Mouse (Mus musculus): ENCODE measurements at regions not wholly inside any gene's neighbourhood (a gene's known extent, or its start where the extent isn't known, plus 50 kb on each side); places are given as distances from the start of the nearest gene placed in this dataset.
A peak's percentile ranks its signal among the peaks of the same experiment; 100 is the strongest.

- Histone ChIP-seq H3K27ac (ENCODE audit: low read length) (no peak overlapping the region), H3K9me3 (replicated peaks; ENCODE audit: control insufficient read depth, low read length) (no peaks in the 10 kb centered on the region), H3K4me2 (ENCODE audit: low read depth, low read length) (no peak overlapping the region), H3K4me3 (replicated peaks; ENCODE audit: low read length) (no peak overlapping the region), H3K27me3 (ENCODE audit: control insufficient read depth, insufficient read depth, low read length) (no peaks in the 10 kb centered on the region), H3K36me3 (ENCODE audit: control insufficient read depth, insufficient read depth, low read length) (no peaks in the 10 kb centered on the region), H3K9ac (ENCODE audit: low read length) (no peak overlapping the region), H3K4me1 (ENCODE audit: control insufficient read depth, insufficient read depth, low read length) (0 out of 2 replicates have a peak, but pooled peaks cover 9% of the 10 kb centered on the region)
- WGBS, result 73% methylated on average over 9 of the region's 9 CpGs
- ATAC-seq (ENCODE audit: insufficient read depth, low FRiP score), result no peak
These were observed 68.6 kb downstream of the Tomm20 start for GRCm38 (mm10) chr8:126877039-126877365.

GRCm38 (mm10) chr8:126876300-126877038, 69.2 kb downstream of the Tomm20 start:
- WGBS, result 42% methylated on average over 9 of the region's 9 CpGs
- no peaks in the 10 kb centered on the region for H3K27me3 ChIP-seq (ENCODE audit: control insufficient read depth, insufficient read depth, low read length)

DNA sequence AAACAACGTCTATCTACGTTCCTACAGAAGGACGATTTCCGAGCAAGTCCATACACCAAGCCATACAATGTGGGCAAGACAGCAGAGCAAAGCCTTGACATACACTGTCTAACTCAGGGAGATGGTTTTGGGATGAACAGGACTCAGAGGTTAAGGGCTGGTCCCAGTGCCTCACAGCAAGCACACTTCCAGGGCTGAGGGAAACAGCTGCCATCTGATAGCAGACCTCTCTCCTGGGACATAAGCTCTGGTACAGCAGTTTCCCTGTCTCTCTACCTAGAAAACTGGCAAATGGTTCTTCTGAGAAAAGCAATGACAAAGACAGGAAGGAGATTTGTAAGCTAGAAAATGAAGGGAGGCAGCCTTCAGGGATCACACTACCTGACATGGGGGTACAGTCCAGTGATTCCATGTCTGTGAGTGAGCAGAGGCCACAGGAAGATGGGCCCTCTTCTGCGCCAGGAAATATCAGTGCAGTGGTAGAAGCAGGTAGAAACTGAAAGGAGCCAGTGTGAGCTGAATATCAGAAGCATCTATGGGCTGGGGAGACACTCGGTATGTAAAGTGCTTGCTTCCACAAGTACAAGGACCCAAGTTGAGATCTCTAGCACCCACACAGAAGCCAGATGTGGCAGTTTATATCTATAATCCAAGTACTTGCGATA, 70.0 kb downstream of the Tomm20 start:
- H3K36me3 ChIP-seq (ENCODE audit: control insufficient read depth, insufficient read depth, low read length), result no peaks in the 10 kb centered on the region
- no peaks in the 10 kb centered on the region for H3K9me3 ChIP-seq (replicated peaks; ENCODE audit: control insufficient read depth, low read length)
- no peaks in the 10 kb centered on the region for H3K27me3 ChIP-seq (ENCODE audit: control insufficient read depth, insufficient read depth, low read length)
- H3K4me1 ChIP-seq (ENCODE audit: control insufficient read depth, insufficient read depth, low read length), result 0 out of 2 replicates have a peak, but pooled peaks cover 9% of the 10 kb centered on the region
- H3K9ac ChIP-seq (ENCODE audit: low read length), result no peak overlapping the region
- H3K4me3 ChIP-seq (replicated peaks; ENCODE audit: low read length), result no peak overlapping the region
- H3K27ac ChIP-seq (ENCODE audit: low read length), result peak overlapping the region; percentile 8; the same call in 1 of the 2 replicates
- no peak overlapping the region for H3K4me2 ChIP-seq (ENCODE audit: low read depth, low read length)
- 81% methylated on average over 7 of the region's 7 CpGs for WGBS
- no peak for ATAC-seq (ENCODE audit: insufficient read depth, low FRiP score)

More at GRCm38 (mm10) chr8:126876300-126877038, 69.2 kb downstream of the Tomm20 start:
- Histone ChIP-seq H3K36me3 (ENCODE audit: control insufficient read depth, insufficient read depth, low read length) (no peaks in the 10 kb centered on the region), H3K4me3 (replicated peaks; ENCODE audit: low read length) (no peak overlapping the region), H3K9ac (ENCODE audit: low read length) (no peak overlapping the region), H3K4me1 (ENCODE audit: control insufficient read depth, insufficient read depth, low read length) (0 out of 2 replicates have a peak, but pooled peaks cover 9% of the 10 kb centered on the region), H3K27ac (ENCODE audit: low read length) (peak overlapping the region; percentile 13; the same call in 1 of the 2 replicates), H3K4me2 (ENCODE audit: low read depth, low read length) (no peak overlapping the region), H3K9me3 (replicated peaks; ENCODE audit: control insufficient read depth, low read length) (no peaks in the 10 kb centered on the region)
- ATAC-seq (ENCODE audit: insufficient read depth, low FRiP score), result peak; percentile 23; the same call in 1 of the 2 replicates

DNA sequence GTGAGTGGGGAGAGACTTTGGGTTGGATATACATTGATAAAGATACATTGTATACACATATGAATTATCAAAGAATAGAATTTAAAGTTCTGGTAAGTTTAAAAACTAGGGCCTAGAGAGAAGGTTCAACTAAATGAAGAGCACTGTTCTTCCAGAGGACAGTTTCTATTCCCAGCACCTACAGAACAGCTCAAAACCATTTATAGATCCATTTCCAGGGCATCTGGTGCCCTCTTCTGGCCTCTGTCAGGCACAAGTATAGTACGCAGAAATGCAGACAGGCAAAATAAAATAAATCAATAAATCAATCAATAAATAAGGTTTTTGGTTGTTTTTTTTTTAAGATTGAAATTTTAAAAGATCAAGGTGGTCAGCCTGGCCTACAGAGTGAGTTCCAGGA, 70.8 kb downstream of the Tomm20 start:
- Histone ChIP-seq H3K36me3 (ENCODE audit: control insufficient read depth, insufficient read depth, low read length) (no peaks in the 10 kb centered on the region), H3K27me3 (ENCODE audit: control insufficient read depth, insufficient read depth, low read length) (no peaks in the 10 kb centered on the region), H3K9me3 (replicated peaks; ENCODE audit: control insufficient read depth, low read length) (no peaks in the 10 kb centered on the region), H3K27ac (ENCODE audit: low read length) (no peak overlapping the region), H3K4me1 (ENCODE audit: control insufficient read depth, insufficient read depth, low read length) (0 out of 2 replicates have a peak, but pooled peaks cover 9% of the 10 kb centered on the region), H3K4me2 (ENCODE audit: low read depth, low read length) (no peak overlapping the region), H3K4me3 (replicated peaks; ENCODE audit: low read length) (no peak overlapping the region), H3K9ac (ENCODE audit: low read length) (no peak overlapping the region)
- WGBS, result 94% methylated on average over 1 of the region's 1 CpGs
- no peak for ATAC-seq (ENCODE audit: insufficient read depth, low FRiP score)

- no peak for ATAC-seq (ENCODE audit: insufficient read depth, low FRiP score)
- H3K9me3 ChIP-seq (replicated peaks; ENCODE audit: control insufficient read depth, low read length), result no peaks in the 10 kb centered on the region
- H3K27ac ChIP-seq (ENCODE audit: low read length), result no peak overlapping the region
- 0 out of 2 replicates have a peak, but pooled peaks cover 9% of the 10 kb centered on the region for H3K4me1 ChIP-seq (ENCODE audit: control insufficient read depth, insufficient read depth, low read length)
- no peaks in the 10 kb centered on the region for H3K27me3 ChIP-seq (ENCODE audit: control insufficient read depth, insufficient read depth, low read length)
- H3K4me3 ChIP-seq (replicated peaks; ENCODE audit: low read length), result no peak overlapping the region
- WGBS, result 62% methylated on average over 6 of the region's 6 CpGs
- H3K36me3 ChIP-seq (ENCODE audit: control insufficient read depth, insufficient read depth, low read length), result no peaks in the 10 kb centered on the region
- H3K4me2 ChIP-seq (ENCODE audit: low read depth, low read length), result no peak overlapping the region
- no peak overlapping the region for H3K9ac ChIP-seq (ENCODE audit: low read length)
These were observed 71.4 kb downstream of the Tomm20 start for GRCm38 (mm10) chr8:126874126-126874730.

GRCm38 (mm10) chr8:126873306-126873705, 72.3 kb downstream of the Tomm20 start:
- 51% methylated on average over 7 of the region's 7 CpGs for WGBS
- no peak overlapping the region for H3K9ac ChIP-seq (ENCODE audit: low read length)
- no peak overlapping the region for H3K4me3 ChIP-seq (replicated peaks; ENCODE audit: low read length)
- no peaks in the 10 kb centered on the region for H3K9me3 ChIP-seq (replicated peaks; ENCODE audit: control insufficient read depth, low read length)
- H3K4me2 ChIP-seq (ENCODE audit: low read depth, low read length), result no peak overlapping the region
- H3K27ac ChIP-seq (ENCODE audit: low read length), result no peak overlapping the region
- no peaks in the 10 kb centered on the region for H3K36me3 ChIP-seq (ENCODE audit: control insufficient read depth, insufficient read depth, low read length)
- no peaks in the 10 kb centered on the region for H3K27me3 ChIP-seq (ENCODE audit: control insufficient read depth, insufficient read depth, low read length)
- H3K4me1 ChIP-seq (ENCODE audit: control insufficient read depth, insufficient read depth, low read length), result 0 out of 2 replicates have a peak, but pooled peaks cover 9% of the 10 kb centered on the region
- no peak for ATAC-seq (ENCODE audit: insufficient read depth, low FRiP score)

DNA sequence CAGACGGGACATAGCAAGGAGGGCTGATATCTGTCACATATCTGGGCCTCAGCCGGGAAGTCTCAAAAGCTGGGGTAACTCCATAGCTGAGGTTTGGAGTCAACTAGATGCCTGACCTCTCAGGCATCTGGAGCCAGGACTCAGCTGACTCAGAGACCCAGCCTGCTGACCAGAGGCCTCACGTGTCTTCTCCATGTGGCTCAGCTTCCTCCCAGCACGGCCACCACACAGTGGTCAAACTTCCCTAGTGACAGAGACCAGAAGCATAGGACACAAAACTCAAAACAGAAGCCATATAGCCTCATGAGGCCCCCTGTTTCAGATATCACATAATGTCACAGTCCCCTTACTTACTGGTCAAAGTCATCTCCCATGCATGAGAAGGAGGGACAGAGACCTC, 73.1 kb downstream of the Tomm20 start:
- H3K27me3 ChIP-seq (ENCODE audit: control insufficient read depth, insufficient read depth, low read length), result no peaks in the 10 kb centered on the region
- no peaks in the 10 kb centered on the region for H3K36me3 ChIP-seq (ENCODE audit: control insufficient read depth, insufficient read depth, low read length)
- H3K4me2 ChIP-seq (ENCODE audit: low read depth, low read length), result no peak overlapping the region
- no peak overlapping the region for H3K4me3 ChIP-seq (replicated peaks; ENCODE audit: low read length)
- 78% methylated on average over 4 of the region's 4 CpGs for WGBS
- no peaks in the 10 kb centered on the region for H3K9me3 ChIP-seq (replicated peaks; ENCODE audit: control insufficient read depth, low read length)
- 0 out of 2 replicates have a peak, but pooled peaks cover 9% of the 10 kb centered on the region for H3K4me1 ChIP-seq (ENCODE audit: control insufficient read depth, insufficient read depth, low read length)
- H3K9ac ChIP-seq (ENCODE audit: low read length), result no peak overlapping the region
- ATAC-seq (ENCODE audit: insufficient read depth, low FRiP score), result no peak
- H3K27ac ChIP-seq (ENCODE audit: low read length), result no peak overlapping the region

GRCm38 (mm10) chr8:126872133-126872532, 73.5 kb downstream of the Tomm20 start:
- 0 out of 2 replicates have a peak, but pooled peaks cover 9% of the 10 kb centered on the region for H3K4me1 ChIP-seq (ENCODE audit: control insufficient read depth, insufficient read depth, low read length)
- no peaks in the 10 kb centered on the region for H3K27me3 ChIP-seq (ENCODE audit: control insufficient read depth, insufficient read depth, low read length)
- no peak overlapping the region for H3K27ac ChIP-seq (ENCODE audit: low read length)
- ATAC-seq (ENCODE audit: insufficient read depth, low FRiP score), result no peak
- H3K9me3 ChIP-seq (replicated peaks; ENCODE audit: control insufficient read depth, low read length), result no peaks in the 10 kb centered on the region
- H3K4me2 ChIP-seq (ENCODE audit: low read depth, low read length), result no peak overlapping the region
- 75% methylated on average over 8 of the region's 8 CpGs for WGBS
- H3K36me3 ChIP-seq (ENCODE audit: control insufficient read depth, insufficient read depth, low read length), result no peaks in the 10 kb centered on the region
- no peak overlapping the region for H3K4me3 ChIP-seq (replicated peaks; ENCODE audit: low read length)
- H3K9ac ChIP-seq (ENCODE audit: low read length), result no peak overlapping the region

GRCm38 (mm10) chr8:126869464-126869850, 76.2 kb downstream of the Tomm20 start:
- Histone ChIP-seq H3K27ac (ENCODE audit: low read length) (no peak overlapping the region), H3K27me3 (ENCODE audit: control insufficient read depth, insufficient read depth, low read length) (no peaks in the 10 kb centered on the region), H3K36me3 (ENCODE audit: control insufficient read depth, insufficient read depth, low read length) (no peaks in the 10 kb centered on the region), H3K9me3 (replicated peaks; ENCODE audit: control insufficient read depth, low read length) (no peaks in the 10 kb centered on the region), H3K4me1 (ENCODE audit: control insufficient read depth, insufficient read depth, low read length) (no peaks in the 10 kb centered on the region), H3K4me3 (replicated peaks; ENCODE audit: low read length) (no peak overlapping the region), H3K4me2 (ENCODE audit: low read depth, low read length) (no peak overlapping the region), H3K9ac (ENCODE audit: low read length) (no peak overlapping the region)
- 67% methylated on average over 1 of the region's 1 CpGs for WGBS
- no peak for ATAC-seq (ENCODE audit: insufficient read depth, low FRiP score)
